Comparison of ENCODE assay signal across 11 mouse cellular contexts in the genomic region with DNA sequence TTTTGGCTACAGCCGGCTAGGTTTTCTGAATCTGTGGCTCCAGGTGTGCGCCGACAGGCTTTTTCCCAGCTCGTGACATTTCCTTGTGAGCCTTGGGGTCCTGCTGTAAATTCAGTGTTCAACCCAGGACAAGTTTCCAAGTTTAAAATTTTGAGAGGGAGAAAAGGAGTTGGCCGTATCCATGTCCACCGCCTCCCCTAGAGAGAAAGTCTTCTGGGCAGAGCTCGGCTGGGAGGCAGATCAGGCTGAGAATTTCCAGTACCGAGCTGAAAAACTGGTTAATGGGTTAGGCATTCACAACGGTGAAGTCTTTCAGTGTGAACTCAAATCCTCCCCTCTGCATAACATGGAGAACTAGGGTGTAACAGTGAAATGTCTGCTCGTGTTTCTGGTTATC.
DNase-seq lines count a peak whose midpoint lies in the region; ATAC-seq and TF ChIP-seq lines count a peak whose summit lies in the region.
"Had no signal": no experiment of that assay in that cellular context is flagged by ENCODE, and none has a peak within 500 bp of the region (broad histone marks: within the 10 kb centered on the region; RNA-seq: fewer than 3 reads in every experiment).

No protein-coding gene starts in this region.

- DNase-seq in forebrain, embryonic 10.5 days (ENCODE audit: extremely low spot score, low spot score), result no peak
- DNase-seq in left cerebral cortex, adult 2 months (ENCODE audit: extremely low spot score in 1 of 2, low spot score in 2 of 2), result peak in 1 of 2 experiments; percentile 22
- no peak for DNase-seq in left cerebral cortex, adult 18-20 months (ENCODE audit: low spot score in 2 of 2)
- no peak for DNase-seq in left cerebral cortex, postnatal 36 days (ENCODE audit: low spot score in 2 of 2)
- no peak for DNase-seq in gastrocnemius, postnatal 25 days
- DNase-seq: gastrocnemius, postnatal 10 days had no signal

- H3K27ac ChIP-seq in forebrain, embryonic 15.5 days (replicated peaks), result peak overlapping the region; percentile 45; the same call in 1 of the 2 replicates
- no peak overlapping the region for H3K27ac ChIP-seq in forebrain, embryonic 10.5 days
- peak overlapping the region; percentile 100 for H3K27ac ChIP-seq in left cerebral cortex, adult 2 months
- H3K27ac ChIP-seq in cortical plate, adult 2 months (ENCODE audit: insufficient read depth, low read length), result peak overlapping the region; percentile 41
- H3K27ac ChIP-seq: intestine, embryonic 15.5 days; liver, embryonic 15.5 days had no signal

- H3K9me3 ChIP-seq in forebrain, embryonic 15.5 days, result no peaks in the 10 kb centered on the region
- no peaks in the 10 kb centered on the region for H3K9me3 ChIP-seq in forebrain, embryonic 10.5 days
- H3K9me3 ChIP-seq: intestine, embryonic 15.5 days; liver, embryonic 15.5 days had no signal

- peaks cover 98% of the 10 kb centered on the region for H3K79me2 ChIP-seq in myocyte (ENCODE audit: control insufficient read depth, insufficient read depth)

- TF ChIP-seq POLR2A in cortical plate, adult 2 months (IDR thresholded peaks at IDR 0.05; ENCODE audit: extremely low read depth, insufficient read depth, low read length), result no peak
- no peak for TF ChIP-seq POLR2A in myocyte (IDR thresholded peaks at IDR 0.05; ENCODE audit: insufficient read length, low read depth)

- TF ChIP-seq CTCF in left cerebral cortex, adult 2 months (IDR thresholded peaks at IDR 0.05), result no peak
- TF ChIP-seq CTCF in cortical plate, adult 2 months (IDR thresholded peaks at IDR 0.05; ENCODE audit: extremely low read depth, insufficient read depth, low read length), result no peak

- no peaks in the 10 kb centered on the region for H3K36me3 ChIP-seq in forebrain, embryonic 15.5 days
- no peaks in the 10 kb centered on the region for H3K36me3 ChIP-seq in forebrain, embryonic 10.5 days (replicated peaks)
- H3K36me3 ChIP-seq in myocyte (ENCODE audit: control insufficient read depth, insufficient read depth), result no peaks in the 10 kb centered on the region
- H3K36me3 ChIP-seq: intestine, embryonic 15.5 days; liver, embryonic 15.5 days had no signal

- peak overlapping the region; percentile 13 for H3ac ChIP-seq in myocyte (ENCODE audit: control insufficient read depth, insufficient read length)

- 0 out of 2 replicates have a peak, but pooled peaks cover 3% of the 10 kb centered on the region for H3K27me3 ChIP-seq in forebrain, embryonic 15.5 days
- H3K27me3 ChIP-seq in forebrain, embryonic 10.5 days (ENCODE audit: poor library complexity, severe bottlenecking), result peaks cover 100% of the 10 kb centered on the region
- H3K27me3 ChIP-seq in myocyte (ENCODE audit: control insufficient read depth, insufficient read depth, insufficient read length), result no peaks in the 10 kb centered on the region

- intact Hi-C loops in left cerebral cortex, adult 2 months (cut with DNase I), result no loop called here
- intact Hi-C loops in left cerebral cortex, postnatal 36 days (cut with DNase I), result no loop called here

- ATAC-seq in forebrain, embryonic 15.5 days (replicated peaks), result no peak
- ATAC-seq: intestine, embryonic 15.5 days had no signal

- H3K4me2 ChIP-seq in forebrain, embryonic 15.5 days (replicated peaks), result no peak overlapping the region
- peak overlapping the region; percentile 98 for H3K4me2 ChIP-seq in myocyte (ENCODE audit: low read depth)
- H3K4me2 ChIP-seq: intestine, embryonic 15.5 days; liver, embryonic 15.5 days had no signal

- 67% methylated on average over 10 of the region's 10 CpGs for WGBS in forebrain, embryonic 15.5 days
- WGBS in forebrain, embryonic 10.5 days, result 81% methylated on average over 10 of the region's 10 CpGs

- H3K4me3 ChIP-seq in forebrain, embryonic 15.5 days, result no peak overlapping the region
- H3K4me3 ChIP-seq in forebrain, embryonic 10.5 days, result no peak overlapping the region
- H3K4me3 ChIP-seq in left cerebral cortex, adult 2 months, result no peak overlapping the region; the same call in 1 of the 2 replicates
- H3K4me3 ChIP-seq in cortical plate, adult 2 months (ENCODE audit: insufficient read depth, low read length), result no peak overlapping the region
- peak overlapping the region; percentile 95 for H3K4me3 ChIP-seq in myocyte
- H3K4me3 ChIP-seq: intestine, embryonic 15.5 days; liver, embryonic 15.5 days had no signal

- H3K4me1 ChIP-seq in forebrain, embryonic 15.5 days, result peaks cover 38% of the 10 kb centered on the region
- H3K4me1 ChIP-seq in forebrain, embryonic 10.5 days, result peaks cover 12% of the 10 kb centered on the region
- peaks cover 5% of the 10 kb centered on the region for H3K4me1 ChIP-seq in cortical plate, adult 2 months (ENCODE audit: control insufficient read depth, insufficient read depth, low read length)
- H3K4me1 ChIP-seq: liver, embryonic 15.5 days had no signal

- H3K9ac ChIP-seq in forebrain, embryonic 15.5 days (replicated peaks), result no peak overlapping the region
- H3K9ac ChIP-seq: intestine, embryonic 15.5 days; liver, embryonic 15.5 days had no signal

TF ChIP-seq in myocyte, 11 proteins besides CTCF, POLR2A, EP300 and RAD21:
- TF ChIP-seq MYOG (IDR thresholded peaks at IDR 0.05; ENCODE audit: control insufficient read depth in 1 of 3, insufficient read depth in 1 of 3, insufficient read length in 2 of 3, low read depth in 2 of 3) (no peak), USF1 (IDR thresholded peaks at IDR 0.05; ENCODE audit: low read depth) (no peak), TCF12 (IDR thresholded peaks at IDR 0.05; ENCODE audit: insufficient read depth, poor library complexity, severe bottlenecking) (no peak), MYOD1 (IDR thresholded peaks at IDR 0.05; ENCODE audit: control insufficient read depth in 1 of 3, insufficient read length in 2 of 3, low read depth in 2 of 3) (no peak), MAX (IDR thresholded peaks at IDR 0.05; ENCODE audit: low read depth) (no peak), E2F4 (IDR thresholded peaks at IDR 0.05; ENCODE audit: insufficient read depth) (no peak)
